Mouse (Mus musculus) CD4-positive, CD25-positive, alpha-beta regulatory T cell, adult 4 months (primary cell): ENCODE data around the gene Fam149a. TPM values are rescaled to one million over a fixed set of nuclear protein-coding genes. Genes with fewer than 3 reads are reported as not detected.

Experiments
- ATAC-seq: one replicate; pipeline ENCODE4 v1.8.0; 2017
- polyA plus RNA-seq, 2 experiments: library from polyadenylated mRNA; unstranded; fragments of 100-300 nt; shearing (Covaris generic); gene quantifications; one replicate each; pipeline ENCODE4 v1.2.1; 2017

Fam149a gene
- not detected for polyA plus RNA-seq

GRCm38 (mm10) chr8:45381963-45382347 is at the start of gene Fam149a:
Fam149a (minus strand) TSS chr8:45382291.
- ATAC-seq: no peak

DNA sequence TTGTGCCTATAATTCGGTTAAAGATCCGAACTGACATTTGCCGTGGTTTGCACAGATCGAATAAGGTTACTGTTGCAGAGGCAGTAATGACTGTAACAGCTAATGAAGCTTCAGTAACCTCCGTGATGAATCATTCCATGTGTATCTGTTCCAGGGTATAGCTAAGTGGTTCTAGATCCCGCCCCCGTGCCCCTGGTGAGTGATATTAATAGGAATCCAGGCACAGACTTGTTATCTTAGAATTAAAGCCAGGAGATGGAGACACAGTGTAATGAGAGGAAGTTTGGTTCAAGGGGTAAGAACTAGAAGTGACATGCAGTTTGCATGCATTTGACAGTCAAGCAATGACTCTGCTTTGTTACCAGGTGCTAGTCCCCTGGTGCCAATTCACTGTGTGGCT is 38.1 kb upstream of the Fam149a start:
- no peak for ATAC-seq

GRCm38 (mm10) chr8:45414965-45415364 is 32.9 kb upstream of the Fam149a start:
- ATAC-seq: no peak

DNA sequence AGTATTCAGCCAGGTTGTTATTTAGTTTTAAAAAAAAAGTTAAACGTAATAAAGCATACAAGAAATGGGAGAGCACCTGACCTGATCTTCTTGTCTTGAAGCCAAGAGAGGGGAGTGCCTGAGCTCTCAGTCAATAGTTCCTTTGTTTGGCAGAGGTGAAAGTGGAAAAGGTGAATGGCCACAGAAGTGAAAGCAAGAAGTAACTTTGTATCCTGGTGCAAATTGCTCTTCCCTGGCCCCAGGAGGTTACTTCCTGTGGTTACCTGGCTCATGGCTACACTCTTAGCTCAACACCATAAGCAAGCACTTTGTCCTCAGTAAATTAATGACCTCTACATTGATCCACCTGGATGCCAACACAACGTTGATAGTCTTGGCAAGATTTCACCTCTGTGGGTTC is 28.8 kb upstream of the Fam149a start, which contains the start of gene Tlr3:
TSS of gene Tlr3 (minus strand) at position 199 of the 400 bp plus-strand sequence.
- ATAC-seq: no peak

DNA sequence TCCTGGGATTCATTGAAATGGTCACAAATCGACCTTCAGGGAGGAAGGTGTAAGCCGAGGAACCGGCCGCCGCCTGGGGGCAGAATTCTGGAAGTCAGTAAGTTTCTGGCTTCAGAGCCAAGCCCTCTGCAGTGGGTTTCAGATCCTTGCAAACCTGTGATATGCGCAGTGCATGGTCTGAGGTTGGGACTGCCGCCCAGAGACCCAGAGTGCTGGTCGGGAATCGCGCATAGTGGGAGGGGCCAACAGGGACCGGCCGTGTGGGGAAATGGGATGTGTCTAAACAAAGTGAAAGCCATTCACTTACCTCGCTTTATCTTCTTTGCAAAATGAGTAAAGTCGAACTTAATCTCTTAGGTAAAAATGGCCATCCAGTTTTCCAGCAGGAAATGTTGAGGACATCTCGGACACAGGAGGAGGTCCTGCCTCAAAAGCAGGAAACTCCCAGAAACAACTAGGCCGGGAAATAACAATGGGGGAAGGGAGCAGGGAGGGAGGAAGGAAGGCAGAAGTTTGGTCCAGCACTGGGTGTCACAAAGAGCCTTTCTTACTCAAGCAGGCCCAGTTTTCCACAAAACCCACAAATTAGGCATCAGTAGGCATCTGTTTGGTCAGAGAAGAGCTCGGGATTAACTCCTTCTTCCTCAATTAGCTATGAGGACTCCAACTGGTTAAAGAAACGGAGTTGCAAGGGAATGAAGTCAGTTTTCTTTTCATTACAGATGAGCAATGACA is 28.2 kb upstream of the Fam149a start:
- peak; percentile 64 for ATAC-seq

- ATAC-seq: peak; percentile 61
Observed at GRCm38 (mm10) chr8:45409702-45410101, 27.6 kb upstream of the Fam149a start.

DNA sequence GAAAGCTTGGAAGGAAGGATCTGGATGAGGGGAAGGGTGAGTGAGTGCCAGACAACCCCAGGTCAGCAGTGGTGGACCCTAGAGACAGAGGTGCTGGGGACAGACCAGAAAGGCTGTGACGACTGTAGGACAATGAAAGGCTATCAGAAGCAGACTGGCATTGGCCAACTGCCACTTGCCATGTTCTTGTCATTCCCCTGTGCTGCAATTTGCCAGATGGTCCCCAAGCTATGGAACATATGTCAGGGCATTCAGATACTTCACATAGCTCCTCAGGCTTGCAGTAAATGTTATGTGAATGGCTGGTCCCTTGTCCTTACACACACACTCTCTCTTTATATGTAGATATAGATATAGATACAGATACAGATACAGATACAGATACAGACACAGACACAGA is 1.2 kb upstream of the Fam149a start:
- no peak for ATAC-seq

DNA sequence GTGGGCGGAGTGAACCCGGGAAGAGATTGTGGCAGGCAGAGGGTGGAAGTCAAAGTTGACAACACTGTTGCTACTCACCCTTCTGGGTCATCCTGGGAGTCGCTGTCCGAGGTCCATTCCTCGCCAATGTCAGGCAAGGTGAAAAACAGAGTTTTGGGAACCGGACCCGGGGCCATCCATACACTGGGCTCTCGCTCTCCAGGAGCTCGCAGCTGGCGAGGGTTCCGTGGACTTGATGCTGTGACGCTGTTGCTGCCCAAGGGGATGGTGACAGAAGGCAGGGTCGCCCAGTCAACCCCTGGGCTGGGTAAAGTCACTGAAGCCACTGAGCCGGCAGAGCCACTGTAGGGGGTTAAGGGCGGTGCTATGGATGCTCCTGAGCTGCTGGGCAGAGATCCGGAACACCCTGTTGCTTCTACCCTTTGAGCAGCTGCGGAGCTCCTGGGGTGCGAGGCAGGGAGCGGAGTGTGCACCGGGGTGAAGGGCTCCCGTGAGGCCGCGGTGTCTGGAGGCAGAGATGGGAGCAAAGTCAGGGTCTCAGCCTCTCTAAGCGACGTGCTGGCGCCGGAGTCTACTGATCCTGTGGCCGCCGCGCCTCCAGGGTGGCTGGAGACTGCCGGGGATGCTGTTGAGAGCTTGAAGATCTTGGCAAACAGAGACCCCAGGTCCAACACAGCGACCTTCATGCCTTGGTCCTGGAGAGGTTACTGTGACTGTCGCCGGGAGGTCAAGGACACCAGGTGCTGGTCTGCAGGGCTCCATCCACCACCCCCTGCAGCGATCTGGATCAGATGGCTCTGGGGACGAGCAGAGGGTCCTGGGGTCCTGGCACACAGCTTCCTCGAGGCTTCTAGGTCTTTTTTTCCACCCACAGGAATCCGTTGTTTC is 772 bp downstream of the Fam149a start:
- no peak for ATAC-seq

GRCm38 (mm10) chr8:45380598-45380997 is 1.5 kb downstream of the Fam149a start:
- no peak for ATAC-seq

DNA sequence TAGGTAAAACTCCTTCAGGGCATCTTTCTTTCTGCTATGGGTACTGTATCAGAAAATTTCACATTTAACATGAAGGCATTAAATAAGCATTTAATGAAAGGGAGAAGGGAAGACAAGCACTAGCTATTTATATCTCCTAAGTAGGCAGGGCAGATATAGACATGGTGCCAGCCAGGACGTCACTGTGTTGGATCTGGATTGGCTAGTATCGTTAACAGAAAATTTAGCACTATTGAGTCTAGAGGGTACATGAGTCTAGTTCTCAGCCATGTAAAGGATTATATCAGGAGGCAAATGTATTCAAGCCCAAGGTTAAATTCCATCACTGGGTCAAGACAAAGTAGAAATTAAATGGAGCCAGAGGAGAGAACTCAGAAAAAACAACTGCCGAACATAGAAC is 8.0 kb downstream of the Fam149a start:
- ATAC-seq: no peak

DNA sequence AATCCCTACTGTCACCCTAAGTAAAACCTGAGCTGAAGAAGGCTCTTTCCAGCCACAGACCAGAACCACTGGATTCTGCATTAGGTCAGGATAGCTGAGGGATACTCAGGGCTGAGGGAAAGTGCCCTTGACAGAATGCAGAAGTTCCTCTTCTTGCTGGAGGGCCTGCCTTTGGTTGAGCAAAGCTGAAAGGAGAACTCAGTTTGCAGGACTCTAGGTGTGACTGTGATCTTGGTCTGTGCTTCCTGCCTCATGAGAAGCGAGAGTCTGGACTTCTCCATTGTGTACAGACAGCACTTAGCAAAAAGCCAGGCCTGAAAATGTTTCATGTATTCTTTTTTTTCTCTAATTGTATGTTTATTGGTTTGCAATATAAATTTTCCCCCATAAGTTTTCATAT is 14.9 kb downstream of the Fam149a start:
- no peak for ATAC-seq

DNA sequence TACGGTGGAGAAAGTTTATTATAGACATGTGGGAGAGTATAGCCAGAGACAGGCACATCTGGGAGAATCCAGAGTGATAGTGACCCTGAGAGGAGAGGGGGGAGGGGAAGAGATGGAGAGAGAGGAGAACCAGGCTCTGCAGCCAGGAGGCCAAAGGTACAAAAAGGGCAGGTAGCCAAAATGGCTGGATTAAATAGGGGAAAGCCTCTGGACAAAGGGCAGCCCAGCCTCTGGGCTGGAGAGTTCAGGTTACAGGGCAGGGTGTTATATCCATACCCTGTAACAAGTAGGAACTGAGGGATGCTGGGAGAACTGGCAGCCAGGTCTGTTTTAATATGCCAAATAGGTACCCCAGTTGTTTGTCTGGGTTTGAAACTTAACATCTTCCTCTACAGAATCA is 18.9 kb downstream of the Fam149a start:
- ATAC-seq: no peak

DNA sequence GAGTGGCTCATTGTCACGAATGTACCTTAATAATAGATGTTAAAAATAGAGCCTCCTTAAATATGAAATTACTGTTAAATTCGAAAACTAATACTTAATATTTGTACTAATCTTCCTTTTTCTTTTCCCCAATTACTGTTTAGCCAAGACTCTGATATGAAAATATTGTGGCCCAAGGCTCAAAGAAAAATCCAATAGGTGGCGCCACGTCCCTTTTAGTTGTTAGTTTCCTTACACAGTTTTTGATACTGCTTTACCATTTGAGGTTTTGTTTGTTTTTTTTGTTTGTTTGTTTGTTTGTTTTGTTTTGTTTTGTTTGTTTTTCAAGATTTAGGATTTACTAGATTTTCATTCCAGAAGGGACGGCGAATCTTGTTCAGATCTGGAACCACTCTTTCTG is 19.8 kb downstream of the Fam149a start:
- ATAC-seq: no peak

GRCm38 (mm10) chr8:45359091-45359605 is 22.9 kb downstream of the Fam149a start:
- ATAC-seq: no peak

DNA sequence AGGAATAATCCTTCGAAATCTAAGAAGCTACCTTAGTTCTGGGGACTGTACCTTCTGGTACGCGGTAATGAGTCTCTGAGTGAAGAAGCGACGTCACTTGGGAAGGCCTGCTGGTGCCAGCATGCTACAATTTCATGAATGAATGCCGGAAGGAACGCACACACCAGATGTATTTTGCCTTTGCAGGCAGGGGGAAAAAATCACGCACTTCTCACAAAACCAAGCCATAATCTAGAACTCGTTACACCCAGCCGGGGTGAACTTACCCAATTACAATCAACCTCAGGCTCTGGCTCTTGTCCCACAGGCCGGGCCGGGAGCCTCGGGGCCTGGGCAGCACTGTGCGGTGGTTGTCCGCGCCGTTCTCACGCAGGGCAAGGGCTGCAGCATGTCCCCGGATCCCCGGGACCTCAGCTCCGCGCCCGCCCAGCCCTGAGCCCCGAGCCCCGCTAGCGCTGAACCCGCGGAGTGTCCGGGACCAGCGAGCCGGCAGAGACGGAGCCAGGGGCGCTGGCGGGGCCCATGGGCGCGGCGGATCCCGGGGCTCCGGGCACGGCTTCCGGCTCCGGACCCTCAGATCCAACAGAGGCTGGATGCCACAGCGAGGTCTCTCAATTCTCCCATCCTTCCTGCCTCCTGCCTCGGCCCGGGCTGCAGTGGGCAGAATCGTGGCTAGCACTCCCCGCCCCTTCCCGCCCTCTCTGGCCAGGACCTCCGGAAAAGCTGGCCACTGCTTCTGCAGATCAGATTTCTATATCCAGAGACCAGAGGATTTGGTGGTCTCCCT is 23.8 kb downstream of the Fam149a start:
- no peak for ATAC-seq

- ATAC-seq: no peak
Observed at GRCm38 (mm10) chr8:45355809-45356208, 26.3 kb downstream of the Fam149a start.

DNA sequence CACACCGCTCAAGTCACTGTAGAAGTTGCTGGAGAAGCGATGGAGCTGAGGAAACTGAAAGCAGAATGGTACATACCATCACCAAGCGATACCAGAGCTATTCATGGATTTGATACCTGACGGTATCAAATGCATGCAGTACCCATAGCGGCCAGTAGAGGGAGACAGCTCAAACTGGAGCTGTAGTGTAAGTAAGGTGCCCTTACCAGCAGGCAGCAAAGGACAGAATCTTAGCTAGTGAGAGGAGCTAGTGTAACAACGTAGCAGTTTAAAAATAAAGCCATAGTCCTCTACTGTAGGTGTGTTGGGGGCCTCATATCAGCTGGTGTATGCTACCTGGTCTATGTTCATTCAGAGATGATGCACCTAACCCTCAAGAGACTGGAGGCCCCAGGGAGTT is 37.1 kb downstream of the Fam149a start:
- peak; percentile 90 for ATAC-seq

DNA sequence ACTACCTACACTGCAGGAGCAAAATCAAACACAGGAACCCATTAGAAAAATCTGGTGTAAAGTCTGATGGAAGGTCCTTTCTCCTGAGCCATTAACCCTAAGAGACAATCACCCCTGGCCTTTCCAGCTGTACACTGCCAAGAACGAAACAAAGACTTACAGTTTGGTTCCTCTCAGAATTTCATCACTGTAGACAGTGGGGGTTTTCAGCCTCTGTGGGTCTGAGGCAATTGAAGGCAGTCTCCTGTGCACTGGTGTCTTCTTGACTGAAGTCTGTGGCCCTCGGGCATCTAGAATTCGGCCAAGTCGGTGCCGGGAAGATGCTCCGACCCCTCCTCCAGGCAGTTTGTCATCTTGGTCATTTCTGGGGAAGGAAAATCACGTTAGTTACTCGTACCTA is 37.8 kb downstream of the Fam149a start:
- no peak for ATAC-seq

DNA sequence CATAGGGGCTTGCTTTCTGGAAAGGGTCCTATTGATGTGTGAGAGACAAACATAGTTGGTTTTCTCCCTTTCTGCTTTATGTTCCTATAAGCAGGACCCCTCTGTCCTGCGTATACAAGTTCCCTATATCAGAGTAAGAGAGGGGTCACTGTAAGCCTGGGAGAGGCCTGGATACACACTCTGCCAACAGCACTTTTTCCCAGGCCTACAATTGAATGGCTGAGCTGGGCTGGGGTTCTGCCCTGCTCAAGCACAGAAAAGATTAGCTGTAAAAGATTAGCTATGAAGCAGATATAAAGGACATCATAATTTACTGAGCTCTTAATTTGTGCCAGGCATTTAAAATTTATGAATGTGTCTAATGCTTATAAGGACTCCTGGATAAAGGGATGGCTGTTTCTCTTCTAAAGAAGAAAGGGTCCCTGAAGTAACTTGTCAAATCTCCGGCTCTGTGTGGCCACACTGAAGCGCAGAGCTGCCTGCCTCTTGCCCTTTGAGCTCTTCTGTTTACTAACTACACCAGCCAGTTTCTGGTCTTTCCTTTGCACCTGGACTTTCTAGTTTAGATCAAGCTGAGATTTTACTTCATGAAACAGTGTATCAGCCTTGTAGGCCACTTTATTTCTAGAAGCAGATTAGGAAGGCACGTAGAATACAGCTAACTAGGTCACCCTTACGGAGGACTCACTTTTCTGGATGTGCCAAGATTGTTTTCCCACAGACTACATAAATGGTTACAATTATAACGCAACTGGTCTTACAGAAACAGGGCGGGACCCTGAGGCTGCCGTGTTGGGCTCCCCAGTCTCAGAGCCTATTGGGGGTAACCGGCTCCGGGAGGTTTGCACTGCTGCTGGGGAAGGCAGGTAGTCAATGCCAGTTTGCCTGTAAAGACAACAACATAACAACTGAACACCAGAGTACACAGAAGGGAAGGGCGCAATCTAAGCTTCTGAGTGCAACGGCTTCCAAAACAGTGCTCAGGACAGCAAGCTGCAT is 40.2 kb downstream of the Fam149a start:
- no peak for ATAC-seq

- no peak for ATAC-seq
Observed at GRCm38 (mm10) chr8:45333493-45333892, 48.6 kb downstream of the Fam149a start.

DNA sequence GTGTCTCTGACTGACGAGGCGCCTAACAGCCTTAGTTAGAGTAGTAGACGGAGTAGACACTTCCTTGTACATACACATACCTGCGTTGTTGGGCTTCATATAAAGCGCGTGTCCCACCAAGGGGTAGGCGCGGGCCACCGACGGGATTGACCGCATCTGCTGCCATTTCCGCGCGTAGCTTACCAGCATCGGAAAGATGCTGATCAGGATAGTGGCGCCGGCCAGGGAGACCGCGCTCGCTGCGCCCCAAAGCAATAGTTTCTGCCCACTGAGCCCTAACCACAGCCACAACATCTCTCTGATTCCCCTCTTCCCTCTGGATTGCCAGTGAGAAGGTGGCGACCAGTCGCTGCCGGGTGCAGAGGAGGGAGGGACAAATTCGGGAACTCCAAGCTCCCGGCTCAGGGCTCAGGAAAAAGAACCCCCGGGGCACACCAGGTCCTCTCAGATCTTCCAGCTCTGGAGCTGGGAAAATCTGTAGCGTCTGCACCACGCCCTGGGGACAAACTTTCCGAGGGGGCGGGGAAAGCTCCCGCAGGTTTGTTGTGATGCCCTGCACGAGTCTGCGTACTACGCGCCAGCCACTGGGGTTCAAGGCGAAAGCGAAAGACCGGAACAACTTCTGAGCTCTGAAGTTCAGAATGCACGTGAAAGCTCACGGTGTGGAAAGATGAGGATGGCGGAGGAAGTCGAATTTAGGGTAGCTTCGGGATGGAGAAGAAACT is 49.2 kb downstream of the Fam149a start, which contains the start of gene Cyp4v3:
TSS of gene Cyp4v3 (minus strand) at position 532 of the 725 bp plus-strand sequence.
- peak; percentile 96 for ATAC-seq
